Mouse (Mus musculus): ENCODE results near the gene Isoc2b.

- peak; percentile 32; the same call in 1 of the 2 replicates for TF ChIP-seq CTCF (IDR thresholded peaks at IDR 0.05; ENCODE audit: control insufficient read depth, insufficient read depth, low read length)
- no peak for TF ChIP-seq POLR2A (IDR thresholded peaks at IDR 0.05; ENCODE audit: borderline replicate concordance, control insufficient read depth, low read depth, low read length)
Measured at GRCm38 (mm10) chr7:4795767-4796433, 74.2 kb downstream of the Isoc2b start.
